ENCODE assay signal across 1 mouse cellular context in genomic region chr7:30955584-30956356, GRCm38 (mm10).
A peak's percentile ranks its signal among the peaks of the same experiment; 100 is the strongest.
TF ChIP-seq lines count a peak whose summit lies in the region.

No protein-coding gene starts in this region.

TF ChIP-seq in MEL, 35 proteins besides CTCF, POLR2A, EP300 and RAD21 (continued from another document):
- no peak for TF ChIP-seq ZC3H11A (IDR thresholded peaks at IDR 0.05; ENCODE audit: low read depth, low read length)
- no peak for TF ChIP-seq USF2 (IDR thresholded peaks at IDR 0.05; ENCODE audit: borderline replicate concordance in 1 of 2, insufficient read depth in 1 of 2, low read depth in 1 of 2, low read length in 2 of 2)
- 0 out of 2 replicates have a peak, but pooled peaks have one; percentile 19 for TF ChIP-seq ETS1 (IDR thresholded peaks at IDR 0.05; ENCODE audit: low read depth, low read length)
- peak; percentile 21; the same call in 1 of the 2 replicates for TF ChIP-seq SMC3 (IDR thresholded peaks at IDR 0.05; ENCODE audit: low read depth, low read length)
- 0 out of 2 replicates have a peak, but pooled peaks have one; percentile 34 for TF ChIP-seq TBP (IDR thresholded peaks at IDR 0.05; ENCODE audit: low read depth, low read length)
- no peak for TF ChIP-seq MYC (IDR thresholded peaks at IDR 0.05; ENCODE audit: low read depth, low read length)
- no peak for TF ChIP-seq ZNF384 (IDR thresholded peaks at IDR 0.05; ENCODE audit: low read depth, low read length)
- no peak for TF ChIP-seq CHD1 (IDR thresholded peaks at IDR 0.05; ENCODE audit: low read depth, low read length)
- TF ChIP-seq MAFK (IDR thresholded peaks at IDR 0.05; ENCODE audit: borderline replicate concordance, low read depth, low read length), result no peak
- TF ChIP-seq MAZ (IDR thresholded peaks at IDR 0.05; ENCODE audit: low read depth, low read length), result 0 out of 2 replicates have a peak, but pooled peaks have one; percentile 54
- 0 out of 2 replicates have a peak, but pooled peaks have one; percentile 22 for TF ChIP-seq MAX (IDR thresholded peaks at IDR 0.05; ENCODE audit: low read length)
- peak; percentile 42; the same call in 1 of the 2 replicates for TF ChIP-seq MXI1 (IDR thresholded peaks at IDR 0.05; ENCODE audit: low read depth, low read length)
- 0 out of 2 replicates have a peak, but pooled peaks have one; percentile 18 for TF ChIP-seq TCF12 (IDR thresholded peaks at IDR 0.05; ENCODE audit: low read depth, low read length)
